Mouse (Mus musculus) C2C12 (cell line): ENCODE results near the gene Stag2.

Source experiments
- CTCF ChIP-seq: IDR thresholded peaks from one replicate; pipeline ENCODE4 v1.5.1; 2011; ENCODE audit not compliant: control insufficient read depth, insufficient read depth, insufficient read length
- MYOD1 ChIP-seq: IDR thresholded peaks from one replicate; pipeline ENCODE4 v1.6.1; 2011; ENCODE audit warnings: low read depth; ENCODE audit not compliant: control insufficient read depth, insufficient read length

- TF ChIP-seq CTCF (no peak), MYOD1 (no peak)
These were observed 29.6 kb upstream of the Stag2 start for GRCm38 (mm10) chrX:42119442-42120048.
